Comparison of ENCODE assay signal across 8 mouse cellular contexts in the genomic region with DNA sequence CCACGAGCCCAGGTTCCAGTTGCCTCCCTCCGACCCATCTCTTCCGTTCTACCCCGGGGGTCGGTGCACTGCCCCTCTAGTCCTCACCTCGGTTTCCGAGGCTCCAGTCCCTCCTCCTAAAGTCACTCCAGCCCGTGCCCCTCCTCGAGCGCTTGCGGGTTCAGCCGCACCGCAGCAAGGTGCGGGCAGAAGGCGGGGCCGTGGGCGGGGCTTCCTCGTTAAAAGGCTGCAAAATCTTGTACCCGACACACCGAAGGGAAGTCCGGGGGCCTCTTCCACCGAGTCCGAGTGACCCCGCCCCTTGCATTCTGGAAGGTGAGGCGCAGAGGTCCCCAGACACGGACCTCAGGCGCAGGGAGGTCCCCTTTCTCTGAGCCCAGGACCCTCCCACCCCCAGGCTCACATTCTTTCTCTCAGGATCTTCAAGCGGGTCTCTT. TPM values are rescaled to one million over a fixed set of nuclear protein-coding genes. Genes with fewer than 3 reads are reported as not detected.
DNase-seq lines count a peak whose midpoint lies in the region; ATAC-seq lines count a peak whose summit lies in the region.

A gene (plus strand): TSS at position 245 of the 437 bp plus-strand sequence.

- WGBS in embryonic facial prominence, embryonic 15.5 days: under 1% methylated on average over 28 of the region's 28 CpGs
- WGBS in hindbrain, embryonic 11.5 days: under 1% methylated on average over 28 of the region's 28 CpGs
- WGBS in limb, embryonic 11.5 days: under 1% methylated on average over 28 of the region's 28 CpGs
- WGBS in midbrain, embryonic 10.5 days: under 1% methylated on average over 28 of the region's 28 CpGs

- H3K4me2 ChIP-seq in embryonic facial prominence, embryonic 15.5 days (replicated peaks): peak within 1 kb of the TSS; percentile 78
- peak within 1 kb of the TSS; percentile 67 for H3K4me2 ChIP-seq in hindbrain, embryonic 11.5 days (replicated peaks; ENCODE audit: low read depth, low read length)
- peak within 1 kb of the TSS; percentile 71 for H3K4me2 ChIP-seq in limb, embryonic 11.5 days (ENCODE audit: low read depth, severe bottlenecking)

- peaks cover 17% of the 10 kb centered on the region for H3K4me1 ChIP-seq in embryonic facial prominence, embryonic 15.5 days
- no peaks in the 10 kb centered on the region for H3K4me1 ChIP-seq in hindbrain, embryonic 11.5 days (replicated peaks; ENCODE audit: control insufficient read depth, insufficient read depth, low read length)
- H3K4me1 ChIP-seq in limb, embryonic 11.5 days (ENCODE audit: control insufficient read depth, insufficient read depth, low read length): no peaks in the 10 kb centered on the region
- H3K4me1 ChIP-seq in midbrain, embryonic 10.5 days: peaks cover 22% of the 10 kb centered on the region

- intact Hi-C loops in left cerebral cortex, postnatal 4 days (cut with DNase I): no loop called here
- intact Hi-C loops in left cerebral cortex, postnatal 14 days (cut with DNase I): loop anchor here (5.0 kb wide), 1 partner anchor 95 kb away; no protein-coding TSS in a partner anchor

- peak within 1 kb of the TSS; percentile 31 for H3K9ac ChIP-seq in embryonic facial prominence, embryonic 15.5 days
- peak within 1 kb of the TSS; percentile 40; the same call in 1 of the 2 replicates for H3K9ac ChIP-seq in hindbrain, embryonic 11.5 days (ENCODE audit: low read depth, low read length)
- H3K9ac ChIP-seq in limb, embryonic 11.5 days (ENCODE audit: low read length): peak within 1 kb of the TSS; percentile 47

- 0 out of 2 replicates have a peak, but pooled peaks have one; percentile 17 for ATAC-seq in embryonic facial prominence, embryonic 15.5 days (ENCODE audit: insufficient number of reproducible peaks, low FRiP score, low TSS enrichment, low read depth)
- ATAC-seq in hindbrain, embryonic 11.5 days (ENCODE audit: low FRiP score): peak; percentile 20; the same call in 1 of the 2 replicates
- ATAC-seq in limb, embryonic 11.5 days (ENCODE audit: insufficient number of reproducible peaks, low FRiP score, low TSS enrichment, low read depth): peak; percentile 42; the same call in 1 of the 2 replicates

- DNase-seq in left cerebral cortex, postnatal 4 days: no peak
- DNase-seq in left cerebral cortex, postnatal 14 days (ENCODE audit: low spot score in 2 of 2): no peak
- DNase-seq in hindbrain, embryonic 11.5 days (ENCODE audit: low spot score): peak; percentile 53
- peak; percentile 49 for DNase-seq in limb, embryonic 11.5 days (ENCODE audit: low spot score)
- peak; percentile 38 for DNase-seq in midbrain, embryonic 10.5 days (ENCODE audit: low spot score)
- DNase-seq in thymus, postnatal 10 days (ENCODE audit: low spot score in 2 of 2): peak; percentile 16 to 26
- DNase-seq in left cerebral cortex, adult 18-20 months (ENCODE audit: low spot score in 2 of 2): no peak

- peak within 1 kb of the TSS; percentile 52 for H3K4me3 ChIP-seq in embryonic facial prominence, embryonic 15.5 days (replicated peaks)
- H3K4me3 ChIP-seq in hindbrain, embryonic 11.5 days (ENCODE audit: low read depth, low read length): peak within 1 kb of the TSS; percentile 32
- peak within 1 kb of the TSS; percentile 39 for H3K4me3 ChIP-seq in limb, embryonic 11.5 days (ENCODE audit: low read depth, low read length)
- peak within 1 kb of the TSS; percentile 62 for H3K4me3 ChIP-seq in midbrain, embryonic 10.5 days

- no peaks in the 10 kb centered on the region for H3K9me3 ChIP-seq in embryonic facial prominence, embryonic 15.5 days (replicated peaks)
- no peaks in the 10 kb centered on the region for H3K9me3 ChIP-seq in hindbrain, embryonic 11.5 days (ENCODE audit: control insufficient read depth, low read length)
- H3K9me3 ChIP-seq in limb, embryonic 11.5 days (ENCODE audit: control insufficient read depth, low read length): no peaks in the 10 kb centered on the region
- H3K9me3 ChIP-seq in midbrain, embryonic 10.5 days (replicated peaks): no peaks in the 10 kb centered on the region

- peaks cover 10% of the 10 kb centered on the region for H3K27me3 ChIP-seq in embryonic facial prominence, embryonic 15.5 days
- H3K27me3 ChIP-seq in hindbrain, embryonic 11.5 days (ENCODE audit: control insufficient read depth, insufficient read depth, low read length): peaks cover 16% of the 10 kb centered on the region
- peaks cover 16% of the 10 kb centered on the region for H3K27me3 ChIP-seq in limb, embryonic 11.5 days (ENCODE audit: control insufficient read depth, insufficient read depth, low read length)
- peaks cover 43% of the 10 kb centered on the region for H3K27me3 ChIP-seq in midbrain, embryonic 10.5 days (ENCODE audit: low read depth, poor library complexity, severe bottlenecking)

- H3K27ac ChIP-seq in embryonic facial prominence, embryonic 15.5 days (replicated peaks): peak within 1 kb of the TSS; percentile 52; the same call in 1 of the 2 replicates
- no peak within 1 kb of the TSS for H3K27ac ChIP-seq in hindbrain, embryonic 11.5 days (ENCODE audit: low read depth, low read length)
- no peak within 1 kb of the TSS for H3K27ac ChIP-seq in limb, embryonic 11.5 days (replicated peaks; ENCODE audit: low read depth, low read length)
- no peak within 1 kb of the TSS for H3K27ac ChIP-seq in midbrain, embryonic 10.5 days (replicated peaks)

- H3K36me3 ChIP-seq in embryonic facial prominence, embryonic 15.5 days: no peaks in the 10 kb centered on the region
- H3K36me3 ChIP-seq in hindbrain, embryonic 11.5 days (ENCODE audit: control insufficient read depth, insufficient read depth, low read length): no peaks in the 10 kb centered on the region
- H3K36me3 ChIP-seq in limb, embryonic 11.5 days (ENCODE audit: control insufficient read depth, insufficient read depth, low read length): no peaks in the 10 kb centered on the region
- H3K36me3 ChIP-seq in midbrain, embryonic 10.5 days: no peaks in the 10 kb centered on the region

RNA-seq across cellular contexts. Expression of the gene that starts here (rescaled TPM):
- 10 to 100 TPM; 13.5 to 16.7 TPM for total RNA-seq in left cerebral cortex, postnatal 4 days (2021)
- total RNA-seq in left cerebral cortex, postnatal 14 days (2021): 1 to 10 TPM; 3.3 to 5.5 TPM
- 65.3 and 67.5 TPM in 2 replicates for polyA plus RNA-seq in embryonic facial prominence, embryonic 15.5 days (2015; fragmentation: Nextera tagmentation; extraction: Ambion mirVana)
- polyA plus RNA-seq in hindbrain, embryonic 11.5 days (2014; fragmentation: Nextera tagmentation; extraction: Ambion mirVana): 10.9 and 11.0 TPM in 2 replicates
- 15.8 and 16.1 TPM in 2 replicates for polyA plus RNA-seq in limb, embryonic 11.5 days (2014; fragmentation: Nextera tagmentation; extraction: Ambion mirVana)
- 9.5 and 10.0 TPM in 2 replicates for polyA plus RNA-seq in midbrain, embryonic 10.5 days (2016; fragmentation: Nextera tagmentation; extraction: Ambion mirVana)
- 1 to 10 TPM; 3.2 to 3.7 TPM for total RNA-seq in left cerebral cortex, adult 18-20 months (2021)

Comparison
In these comparisons a context has a peak if more than half of its experiments do, and no peak if none do; other contexts are left out.
1. DNase-seq: peak in hindbrain, embryonic 11.5 days (single experiment), limb, embryonic 11.5 days (single experiment), midbrain, embryonic 10.5 days (single experiment) and thymus, postnatal 10 days (2 of 2); none in left cerebral cortex, postnatal 4 days (single experiment), left cerebral cortex, postnatal 14 days (0 of 2) and left cerebral cortex, adult 18-20 months (0 of 2).
2. Peak in every context shown above with its lines, with median percentiles within 50 percentile points of each other: ATAC-seq, H3K4me2 ChIP-seq, H3K4me3 ChIP-seq and H3K9ac ChIP-seq.